Mouse (Mus musculus) left cerebral cortex, postnatal 25 days (tissue): ENCODE measurements at regions not wholly inside any gene's neighbourhood (a gene's known extent, or its start where the extent isn't known, plus 50 kb on each side); places are given as distances from the start of the nearest gene placed in this dataset.

ENCODE experiments used
- DNase-seq, 2 experiments: peaks; one replicate each; pipeline ENCODE4 v3.0.0; 2022; ENCODE audit warnings: low spot score in 2 of 2, mixed read lengths in 1 of 2
- intact Hi-C: fragments of 180-260 bp; cut with DNase I; formaldehyde crosslinking; loops from one replicate; pipeline ENCODE4 v1.15.1; 2025

DNA sequence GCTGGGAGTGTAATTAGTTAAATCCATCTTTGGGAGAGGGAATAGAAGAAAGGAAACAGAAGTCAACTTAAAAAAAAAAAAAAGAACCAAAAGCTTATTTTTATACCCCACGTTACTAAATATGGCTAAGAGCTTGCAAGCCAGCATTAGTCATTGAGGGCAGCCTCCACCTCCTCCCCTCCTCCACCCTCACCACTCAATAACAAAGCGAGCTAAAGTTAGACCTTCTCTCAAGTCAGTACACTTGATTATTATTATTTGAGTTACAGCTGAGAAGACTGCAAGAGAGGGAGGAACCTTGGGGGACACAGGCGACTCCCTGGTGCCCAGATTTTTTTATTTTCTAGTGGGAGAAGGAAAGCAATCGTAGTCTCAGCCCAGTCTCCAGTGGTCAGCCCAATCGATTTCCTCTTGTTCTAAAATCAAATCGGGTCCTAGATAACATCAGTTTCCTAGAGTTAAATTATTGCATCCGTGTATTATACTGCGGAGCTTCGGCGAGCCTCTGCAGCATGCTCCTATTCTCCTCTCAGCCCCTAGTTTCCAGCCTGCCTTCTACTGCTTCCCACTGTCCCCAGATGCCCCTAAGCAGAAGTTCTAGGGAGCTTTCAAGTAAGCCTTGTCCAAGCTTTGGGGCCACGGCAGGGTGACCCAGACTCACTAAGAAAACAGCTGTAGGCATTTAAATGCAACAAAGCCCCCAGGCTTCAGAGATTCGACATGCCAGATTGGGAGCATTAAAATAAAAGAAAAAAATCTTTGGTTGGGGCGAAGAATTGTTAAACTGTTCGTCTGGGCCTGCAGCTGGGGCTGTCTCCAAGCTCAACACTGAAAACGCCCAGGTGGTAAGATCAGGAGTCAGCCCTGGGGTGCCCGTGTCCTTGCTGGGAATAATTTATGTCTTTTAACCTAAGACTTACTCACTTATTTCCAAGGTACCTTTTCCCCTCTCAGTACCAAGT, 196.0 kb upstream of the BC052040 start:
- intact Hi-C loops: no loop called here
- DNase-seq: peak; percentile 7 to 10

- no peak for DNase-seq
- intact Hi-C loops: no loop called here
Observed at GRCm38 (mm10) chr2:115391575-115391974, 189.9 kb upstream of the BC052040 start.

GRCm38 (mm10) chr2:115392082-115392762, 189.3 kb upstream of the BC052040 start:
- intact Hi-C loops: no loop called here
- DNase-seq: no peak

DNA sequence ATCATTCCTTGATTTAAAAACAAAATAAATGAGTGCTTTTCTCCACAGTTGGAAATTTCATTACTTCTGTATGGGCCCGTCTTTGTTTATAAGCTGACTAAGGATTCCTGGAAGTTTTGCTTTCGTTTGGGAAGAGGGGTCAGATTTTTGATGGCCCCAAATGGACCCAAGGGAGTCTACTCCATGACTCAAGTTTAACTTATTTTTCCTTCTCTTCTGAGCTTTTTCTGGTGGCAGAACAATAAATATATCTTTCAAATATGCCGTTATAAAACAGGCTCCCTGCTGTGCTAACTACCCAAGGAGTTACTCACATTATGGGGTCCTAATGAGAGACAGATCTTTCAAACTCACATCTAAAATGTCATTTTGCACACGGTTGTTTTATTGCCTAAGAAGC, 187.4 kb upstream of the BC052040 start:
- intact Hi-C loops: no loop called here
- DNase-seq: no peak

DNA sequence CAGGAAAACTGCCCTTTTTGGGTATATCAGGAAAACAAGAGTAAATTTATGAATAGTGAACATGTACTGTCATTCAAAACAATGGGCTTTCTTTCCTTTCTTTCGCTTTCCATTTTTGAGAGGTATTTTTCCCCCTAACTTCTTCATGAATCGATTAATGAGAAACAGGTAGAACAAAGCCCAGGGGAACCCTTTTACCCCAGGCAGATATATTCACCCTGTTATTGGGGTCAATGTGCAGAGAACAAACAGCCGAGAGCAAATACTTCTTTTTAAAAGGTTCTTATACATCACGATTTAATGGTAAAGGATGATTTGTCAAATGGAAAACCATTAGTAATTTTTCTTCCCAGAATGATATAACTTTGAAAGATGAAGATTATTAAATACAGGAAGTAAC, 183.0 kb upstream of the BC052040 start:
- no peak for DNase-seq
- intact Hi-C loops: no loop called here

DNA sequence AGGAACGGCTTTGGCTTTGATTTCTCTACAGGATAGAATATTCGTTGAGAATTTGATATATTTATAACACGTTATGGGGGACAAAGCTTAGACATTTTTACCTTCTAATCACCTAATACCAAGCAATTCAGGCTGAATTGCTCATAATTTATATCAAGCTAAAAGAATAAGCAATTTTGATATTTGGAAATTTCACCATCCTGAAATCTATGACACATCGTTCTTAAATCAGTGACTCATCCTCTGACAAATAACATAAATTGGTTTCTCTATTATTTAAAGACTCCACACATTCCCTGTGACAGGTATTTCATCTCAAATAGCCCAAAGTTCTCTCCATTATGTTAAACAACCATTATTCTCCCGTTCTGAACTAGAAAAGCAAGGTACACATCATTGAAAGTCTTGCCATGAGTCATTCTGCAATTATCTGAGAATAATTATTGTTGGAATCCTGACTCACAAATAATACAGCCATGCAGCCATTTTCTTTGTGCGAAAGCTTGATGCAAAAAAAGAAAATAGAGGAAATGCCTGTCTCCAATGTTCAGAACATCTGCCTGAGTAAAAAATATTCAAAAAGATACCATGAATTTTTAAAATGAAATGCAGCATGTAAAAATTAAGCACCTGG, 182.3 kb upstream of the BC052040 start:
- intact Hi-C loops: no loop called here

DNA sequence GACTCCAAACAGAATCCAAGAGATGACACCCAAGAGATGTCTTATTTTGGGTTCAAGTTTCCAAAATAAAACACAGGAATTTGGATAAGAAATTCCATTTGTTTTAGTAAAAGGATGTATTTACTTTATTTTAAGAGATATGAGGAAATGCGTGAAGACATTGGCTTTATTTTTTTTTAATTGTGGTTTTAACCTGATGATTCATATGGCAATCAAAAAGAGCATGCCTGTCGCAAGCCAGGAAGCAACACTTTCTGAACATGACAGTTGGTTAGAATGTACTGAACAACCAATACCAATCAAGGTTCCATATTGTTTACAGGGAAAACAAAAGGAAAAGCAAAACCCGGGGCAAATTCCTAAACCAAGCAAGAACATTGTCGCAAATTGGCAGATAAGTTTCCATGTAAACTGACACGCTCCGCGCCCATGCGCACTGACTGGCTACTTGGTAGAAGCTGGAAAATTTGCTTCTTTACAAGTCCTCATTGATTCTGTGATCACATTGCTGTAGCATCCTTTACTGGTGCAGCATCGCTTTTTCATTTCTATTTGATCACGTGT, 181.4 kb upstream of the BC052040 start:
- DNase-seq: no peak

More for the DNA sequence above, 182.3 kb upstream of the BC052040 start:
- no peak for DNase-seq

DNA sequence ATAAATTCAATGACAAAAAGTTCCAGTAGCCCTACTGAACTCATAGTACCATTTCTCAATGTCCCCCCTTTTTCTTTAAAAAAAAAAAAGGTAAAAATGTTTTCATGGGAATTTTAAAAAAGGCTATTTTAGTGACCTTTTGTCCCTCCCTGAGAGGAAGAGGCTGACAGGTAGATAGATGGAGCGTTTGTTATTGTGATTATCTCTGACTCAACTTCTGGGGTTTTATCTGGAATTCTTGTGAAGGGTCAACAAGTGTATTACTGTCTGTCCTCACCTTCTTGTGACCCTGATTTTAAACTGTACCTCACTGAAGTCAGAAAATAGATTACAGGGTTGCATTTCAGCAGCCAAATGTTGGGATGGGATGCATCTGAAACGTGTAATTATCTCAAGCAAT, 179.3 kb upstream of the BC052040 start:
- DNase-seq: no peak
- intact Hi-C loops: no loop called here

More for the DNA sequence above, 181.4 kb upstream of the BC052040 start:
- intact Hi-C loops: no loop called here

DNA sequence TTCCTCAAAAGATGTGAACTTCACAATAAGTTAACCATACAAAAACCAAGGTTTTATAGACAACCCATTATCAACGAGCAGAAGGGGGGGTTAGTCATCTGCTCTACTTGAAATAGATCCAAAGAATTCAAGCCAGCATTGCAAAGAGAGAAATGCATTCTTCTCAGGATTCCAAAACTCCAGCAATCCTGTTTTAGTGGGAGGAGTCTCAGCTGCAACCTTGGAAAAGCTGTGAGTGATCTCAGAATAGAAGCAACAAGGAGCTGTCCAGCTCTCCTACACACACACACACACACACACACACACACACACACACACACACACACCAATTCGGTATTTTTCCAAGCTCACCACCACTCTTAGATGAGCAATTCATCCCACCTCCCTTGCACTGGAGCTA, 149.0 kb upstream of the BC052040 start:
- intact Hi-C loops: no loop called here
- peak; percentile 3 to 80 for DNase-seq

- intact Hi-C loops: no loop called here
- DNase-seq: no peak
Observed at GRCm38 (mm10) chr2:115441100-115441499, 140.4 kb upstream of the BC052040 start.

GRCm38 (mm10) chr2:115449783-115450483, 131.6 kb upstream of the BC052040 start:
- intact Hi-C loops: no loop called here

GRCm38 (mm10) chr2:115455593-115455992, 125.9 kb upstream of the BC052040 start:
- intact Hi-C loops: no loop called here
- DNase-seq: peak in 1 of 2 experiments; percentile 2

More at GRCm38 (mm10) chr2:115449783-115450483, 131.6 kb upstream of the BC052040 start:
- no peak for DNase-seq

- no peak for DNase-seq
- intact Hi-C loops: no loop called here
Observed at GRCm38 (mm10) chr2:115456372-115457022, 125.0 kb upstream of the BC052040 start.

DNA sequence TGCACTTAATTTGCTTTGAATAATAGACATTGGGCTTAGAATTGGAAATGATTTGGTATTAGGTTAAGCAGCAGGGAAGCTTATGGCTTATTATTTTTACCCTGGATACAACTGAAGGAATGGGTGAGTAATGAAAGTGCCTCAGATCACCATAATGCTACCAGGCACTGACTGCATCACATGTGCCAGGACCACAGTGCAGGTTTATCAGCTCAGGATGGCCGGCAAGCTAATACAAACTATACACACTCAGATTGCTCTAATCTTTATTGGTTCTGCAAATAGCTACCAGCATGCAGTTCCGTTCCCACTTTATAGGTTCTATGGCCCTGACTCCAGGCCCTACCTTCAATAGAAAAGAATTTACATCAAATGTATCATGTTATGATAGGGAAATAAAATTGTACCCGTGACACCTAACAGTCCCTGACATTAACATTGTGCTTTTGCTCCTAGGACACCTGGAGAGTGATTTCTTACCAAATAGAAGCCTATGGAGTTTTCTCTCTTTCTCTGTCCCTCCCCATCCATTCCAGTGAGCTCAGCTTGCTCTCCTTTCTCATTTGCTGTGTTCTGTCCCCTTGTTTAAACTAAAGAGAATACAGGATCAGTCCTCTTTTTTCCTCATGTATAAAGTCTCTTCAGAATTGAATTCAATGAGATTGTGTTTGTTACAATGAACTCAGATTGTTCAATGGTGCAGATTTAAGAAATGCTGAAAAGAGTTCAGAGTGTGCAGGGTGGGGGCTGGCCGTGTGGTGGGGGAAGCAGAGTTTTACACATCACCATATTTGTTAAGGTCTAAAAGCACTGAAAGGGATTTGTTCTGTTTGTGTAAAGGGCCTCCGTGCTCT, 121.3 kb upstream of the BC052040 start:
- intact Hi-C loops: no loop called here

GRCm38 (mm10) chr2:115460882-115461151, 120.7 kb upstream of the BC052040 start:
- no peak for DNase-seq
- intact Hi-C loops: no loop called here

More for the DNA sequence above, 121.3 kb upstream of the BC052040 start:
- no peak for DNase-seq

- intact Hi-C loops: no loop called here
- no peak for DNase-seq
Observed at GRCm38 (mm10) chr2:115466170-115466569, 115.3 kb upstream of the BC052040 start.

- intact Hi-C loops: no loop called here
- DNase-seq: no peak
Observed at GRCm38 (mm10) chr2:115467107-115467745, 114.3 kb upstream of the BC052040 start.

DNA sequence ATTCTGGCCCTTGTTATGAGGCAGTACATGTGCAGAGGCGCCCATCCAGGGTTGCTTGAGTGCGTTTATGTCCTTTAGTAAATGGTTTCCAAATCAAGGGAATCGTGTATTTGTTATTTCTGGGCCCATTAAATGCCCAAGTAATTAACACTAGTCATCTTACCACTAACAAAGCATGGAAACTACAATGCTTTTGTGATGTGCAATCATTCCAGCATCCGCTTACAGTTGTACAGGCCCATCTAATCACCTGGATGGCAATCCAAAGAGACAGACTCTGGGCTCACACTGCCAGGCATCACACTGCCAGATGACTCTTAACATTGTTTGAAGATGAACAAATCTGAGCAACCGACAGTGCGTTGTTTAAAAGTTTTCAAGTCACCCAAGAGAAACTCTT, 113.6 kb upstream of the BC052040 start:
- DNase-seq: no peak
- intact Hi-C loops: no loop called here
